Mouse (Mus musculus) kidney, adult 2 months (tissue): ENCODE results near the gene Upf3b. TPM values are rescaled to one million over a fixed set of nuclear protein-coding genes. Genes with fewer than 3 reads are reported as not detected.

Experiments
- DNase-seq: peaks from one replicate; pipeline ENCODE4 v3.0.0; 2021
- H3K27ac ChIP-seq: fragments of 200-500 bp; 2 replicates; pipeline ENCODE4 v1.5.1; 2012; ENCODE audit warnings: low read depth, low read length, control low read depth, inconsistent platforms; ENCODE audit not compliant: insufficient read depth
- H3K27me3 ChIP-seq: fragments of 200-500 bp; replicated peaks from 2 replicates; pipeline ENCODE4 v1.6.1; 2012; ENCODE audit warnings: mild to moderate bottlenecking, moderate library complexity, low read length, inconsistent platforms; ENCODE audit not compliant: control insufficient read depth, insufficient read depth
- H3K36me3 ChIP-seq: fragments of 200-500 bp; 2 replicates; pipeline ENCODE4 v1.6.1; 2012; ENCODE audit warnings: mild to moderate bottlenecking, moderate library complexity, low read length, inconsistent platforms; ENCODE audit not compliant: control insufficient read depth, insufficient read depth
- H3K4me1 ChIP-seq: fragments of 200-500 bp; 2 replicates; pipeline ENCODE4 v1.6.1; 2011; ENCODE audit warnings: low read length; ENCODE audit not compliant: control insufficient read depth, insufficient read depth
- H3K4me3 ChIP-seq: fragments of 200-500 bp; 2 replicates; pipeline ENCODE4 v1.5.1; 2011; ENCODE audit warnings: mild to moderate bottlenecking, low read depth, low read length, control low read depth; ENCODE audit not compliant: insufficient read depth
- CTCF ChIP-seq: fragments of 200-500 bp; conservative IDR thresholded peaks from 2 replicates; pipeline ENCODE4 v1.5.1; 2011; ENCODE audit warnings: low read depth, mild to moderate bottlenecking, control low read depth, low read length, moderate library complexity, mixed read lengths; ENCODE audit not compliant: insufficient read depth, insufficient read length
- POLR2A ChIP-seq: fragments of 200-500 bp; IDR thresholded peaks from one replicate; pipeline ENCODE4 v1.6.1; 2011; ENCODE audit warnings: low read depth, low read length, control low read depth
- WGBS: fragments of 180-500 bp; shearing (Covaris S2); methylation state at CpG from one replicate; pipeline ENCODE4 v1.1.7; 2018; 5-methylcytosine and 5-hydroxymethylcytosine counted together
- polyA plus RNA-seq: library from polyadenylated mRNA; depleted of rRNA; stranded (reverse); fragments of >200 nt; gene quantifications from 2 replicates; pipeline ENCODE4 v1.2.3, GENCODE M21; 2012; rRNA removed

The Upf3b gene
- polyA plus RNA-seq, 1 experiment: 4.5 TPM

DNA sequence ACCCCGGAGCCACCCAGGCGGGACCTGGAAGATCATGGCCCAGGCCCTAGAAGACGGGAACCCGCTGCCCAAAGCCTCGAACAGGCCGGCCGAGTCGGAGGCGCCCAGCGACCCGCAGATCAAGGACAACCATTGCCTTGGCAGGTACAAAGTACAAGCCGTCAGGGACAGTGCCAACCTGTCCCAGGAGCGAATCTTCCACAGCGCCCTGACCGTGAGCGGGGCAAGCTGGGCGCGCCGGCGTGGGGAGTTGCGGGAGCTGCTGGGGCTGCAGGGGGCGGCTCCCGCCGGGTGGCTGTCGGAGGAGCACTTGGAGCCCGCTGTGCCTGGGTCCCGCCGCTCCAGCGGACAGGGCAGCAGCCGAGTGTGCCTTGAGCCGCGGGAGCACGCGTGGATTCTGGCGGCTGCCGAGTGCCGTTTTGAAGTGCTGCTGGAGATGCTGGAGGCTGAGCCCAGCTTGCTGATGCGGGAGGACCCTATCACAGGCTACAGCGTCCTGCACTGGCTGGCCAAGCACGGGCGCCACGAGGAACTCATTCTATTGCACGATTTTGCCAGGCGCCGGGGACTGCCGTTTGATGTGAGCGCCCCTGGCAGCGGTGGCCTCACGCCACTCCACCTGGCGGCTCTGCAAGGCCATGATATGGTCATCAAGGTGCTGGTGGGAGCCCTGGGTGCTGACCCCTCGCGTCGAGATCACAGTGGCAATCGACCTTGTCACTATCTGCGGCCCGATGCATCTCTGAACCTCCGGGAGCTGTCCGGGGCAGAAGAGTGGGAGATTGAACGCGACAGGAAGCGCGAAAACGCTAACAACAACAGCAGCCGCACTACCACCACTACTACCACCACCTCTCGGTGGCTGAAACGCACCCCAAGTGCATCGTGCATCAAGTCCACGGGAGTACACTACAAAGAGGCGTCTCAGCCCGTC is 61.0 kb downstream of the Upf3b start:
- Histone ChIP-seq H3K36me3 (no peaks in the 10 kb centered on the region), H3K27ac (no peak overlapping the region), H3K4me1 (no peaks in the 10 kb centered on the region; the same call in 1 of the 2 replicates), H3K4me3 (peak overlapping the region; percentile 21), H3K27me3 (no peaks in the 10 kb centered on the region; the same call in 1 of the 2 replicates)
- DNase-seq: peak; percentile 22
- TF ChIP-seq POLR2A (no peak), CTCF (no peak)
- WGBS: 3% methylated on average over 60 of the region's 70 CpGs

DNA sequence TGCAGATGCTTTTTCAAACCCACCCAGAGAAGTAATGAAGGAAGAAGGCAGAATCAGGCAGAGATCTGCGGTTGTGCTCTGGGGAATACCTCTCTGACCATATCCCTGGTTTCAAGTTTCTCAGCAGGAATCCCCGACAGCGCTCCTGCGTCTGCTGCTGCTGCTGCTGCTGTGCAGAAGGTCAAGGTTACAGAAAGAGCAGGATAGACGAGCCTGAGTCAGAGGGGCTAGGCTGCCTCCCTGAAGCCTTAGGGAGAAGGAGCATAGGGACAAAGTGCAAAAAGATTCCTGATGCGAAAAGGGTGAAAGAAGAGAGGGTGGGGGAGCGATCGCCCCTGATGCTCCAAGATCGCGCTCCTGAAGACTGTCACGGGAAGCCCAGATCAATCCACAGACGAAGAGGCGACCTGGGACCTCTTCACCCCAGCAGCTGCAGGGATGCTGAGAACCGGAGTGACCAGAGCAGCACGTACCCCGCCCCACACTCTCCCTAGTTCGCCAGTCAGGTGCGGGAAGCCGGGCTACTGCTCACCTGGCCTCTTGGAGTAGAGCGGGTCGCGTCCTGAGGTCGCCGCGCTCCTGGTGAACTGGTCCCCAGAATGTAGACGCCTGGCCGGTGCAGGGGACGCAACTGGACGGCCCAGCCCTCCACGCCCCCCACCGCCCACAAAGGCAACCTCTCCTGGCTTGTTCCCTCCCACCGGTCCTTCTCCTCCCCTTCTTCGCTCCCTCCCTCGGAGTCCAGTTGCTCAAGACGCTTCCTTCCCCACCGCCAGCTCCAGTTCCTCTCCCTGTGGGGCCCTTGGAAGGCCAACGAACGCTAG is 61.8 kb downstream of the Upf3b start, which contains the start of gene Sowahd:
Sowahd (plus strand) TSS at position 780 of the 824 bp plus-strand sequence.
- no peaks in the 10 kb centered on the region; the same call in 1 of the 2 replicates for H3K27me3 ChIP-seq
- H3K36me3 ChIP-seq: no peaks in the 10 kb centered on the region
- H3K4me1 ChIP-seq: no peaks in the 10 kb centered on the region; the same call in 1 of the 2 replicates
- peak within 1 kb of the TSS; percentile 21 for H3K4me3 ChIP-seq
- 1% methylated on average over 34 of the region's 38 CpGs for WGBS
- no peak within 1 kb of the TSS for H3K27ac ChIP-seq
- TF ChIP-seq CTCF (no peak), POLR2A (no peak)
- no peak for DNase-seq

DNA sequence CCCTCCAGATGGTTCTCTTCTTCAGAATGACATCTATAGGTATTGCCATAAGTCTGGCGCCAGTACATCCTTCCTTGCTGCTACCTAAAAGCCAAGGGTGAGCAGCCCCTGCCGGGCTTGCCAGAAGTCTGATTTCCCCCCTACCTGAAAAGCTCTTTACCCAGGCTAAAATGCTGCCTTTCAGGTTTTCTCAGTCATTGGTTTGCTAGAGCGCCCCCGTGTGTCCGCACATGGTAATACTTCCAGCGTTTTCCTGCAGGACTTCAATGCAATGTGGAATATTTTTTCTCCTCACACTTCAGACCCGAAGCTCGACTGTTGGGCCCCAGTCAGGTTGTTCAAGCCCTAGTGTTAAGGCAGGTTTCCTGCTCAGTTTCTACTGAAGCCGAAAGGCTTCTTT is 67.4 kb downstream of the Upf3b start:
- 7% methylated on average over 9 of the region's 9 CpGs for WGBS

More for the DNA sequence above, 67.4 kb downstream of the Upf3b start:
- Histone ChIP-seq H3K27me3 (no peaks in the 10 kb centered on the region), H3K4me3 (no peak overlapping the region), H3K4me1 (no peaks in the 10 kb centered on the region), H3K36me3 (no peaks in the 10 kb centered on the region), H3K27ac (no peak overlapping the region)
- peak; percentile 33 for DNase-seq
- TF ChIP-seq POLR2A (no peak), CTCF (peak; percentile 56)

Other genes with a start within 250 kb of the Upf3b start
- 33.1 and 44.2 TPM in 2 replicates for gene Ube2a, start 236.4 kb downstream of the Upf3b start, polyA plus RNA-seq
- 13.6 and 17.8 TPM in 2 replicates for gene C330007P06Rik, start 236.2 kb downstream of the Upf3b start, polyA plus RNA-seq
- gene Nkrf, start 207.4 kb downstream of the Upf3b start, polyA plus RNA-seq: 0.39 and 0.88 TPM in 2 replicates
- gene Sept6, start 118.5 kb downstream of the Upf3b start, polyA plus RNA-seq: 5.3 and 5.7 TPM in 2 replicates
- 0.22 and 0.29 TPM in 2 replicates for gene Sowahd, start 61.5 kb downstream of the Upf3b start, polyA plus RNA-seq
- gene Rpl39, start 24.9 kb downstream of the Upf3b start, polyA plus RNA-seq: 69.4 and 115 TPM in 2 replicates
- 2.0 and 2.5 TPM in 2 replicates for gene Nkap, start 16.5 kb upstream of the Upf3b start, polyA plus RNA-seq
- not detected in 2 replicates for gene Akap14, start 58.5 kb upstream of the Upf3b start, polyA plus RNA-seq
- 677 and 921 TPM in 2 replicates for gene Ndufa1, start 80.8 kb upstream of the Upf3b start, polyA plus RNA-seq
- gene Rnf113a1, start 80.9 kb upstream of the Upf3b start, polyA plus RNA-seq: 1.9 and 2.7 TPM in 2 replicates
- gene Gm9, start 100.7 kb upstream of the Upf3b start, polyA plus RNA-seq: not detected in 2 replicates
- not detected in 2 replicates for gene Rhox1, start 111.9 kb upstream of the Upf3b start, polyA plus RNA-seq
- not detected in 2 replicates for gene Rhox2a, start 134.7 kb upstream of the Upf3b start, polyA plus RNA-seq
- not detected in 2 replicates for gene Rhox3a, start 139.6 kb upstream of the Upf3b start, polyA plus RNA-seq
- not detected in 2 replicates for gene Rhox4a, start 155.0 kb upstream of the Upf3b start, polyA plus RNA-seq